Mouse (Mus musculus): ENCODE results near the gene Clgn.

Gene Clgn

GRCm38 (mm10) chr8:83389316-83390005, at the start of gene Clgn:
Gene Clgn (plus strand): TSS chr8:83389867.
- peak; percentile 75 for DNase-seq

GRCm38 (mm10) chr8:83342076-83342475, 47.6 kb upstream of the Clgn start:
- DNase-seq = no peak

GRCm38 (mm10) chr8:83342693-83343092, 47.0 kb upstream of the Clgn start:
- DNase-seq = no peak

- DNase-seq = no peak
Observed at GRCm38 (mm10) chr8:83348263-83348662, 41.4 kb upstream of the Clgn start, which contains the start of gene Mgat4d. Gene Mgat4d (plus strand): TSS chr8:83348471.

- no peak for DNase-seq
Observed at GRCm38 (mm10) chr8:83351315-83351714, 38.4 kb upstream of the Clgn start.

- DNase-seq = no peak
Observed at GRCm38 (mm10) chr8:83363156-83363769, 26.4 kb upstream of the Clgn start.

- DNase-seq = no peak
Observed at GRCm38 (mm10) chr8:83377231-83377630, 12.4 kb upstream of the Clgn start.

- no peak for DNase-seq
Observed at GRCm38 (mm10) chr8:83380141-83380540, 9.5 kb upstream of the Clgn start.

- DNase-seq = no peak
Observed at GRCm38 (mm10) chr8:83381016-83381415, 8.7 kb upstream of the Clgn start.

GRCm38 (mm10) chr8:83382850-83383249, 6.8 kb upstream of the Clgn start:
- no peak for DNase-seq

GRCm38 (mm10) chr8:83390006-83390701, 487 bp downstream of the Clgn start:
- no peak for DNase-seq

GRCm38 (mm10) chr8:83392521-83392920, 2.9 kb downstream of the Clgn start:
- DNase-seq = no peak

GRCm38 (mm10) chr8:83394325-83394724, 4.7 kb downstream of the Clgn start:
- no peak for DNase-seq

GRCm38 (mm10) chr8:83396680-83397079, 7.0 kb downstream of the Clgn start:
- DNase-seq = no peak

GRCm38 (mm10) chr8:83397726-83398125, 8.1 kb downstream of the Clgn start:
- no peak for DNase-seq

- no peak for DNase-seq
Observed at GRCm38 (mm10) chr8:83405548-83405947, 15.9 kb downstream of the Clgn start.

- no peak for DNase-seq
Observed at GRCm38 (mm10) chr8:83406836-83407235, 17.2 kb downstream of the Clgn start.

GRCm38 (mm10) chr8:83408496-83408895, 18.8 kb downstream of the Clgn start:
- no peak for DNase-seq

GRCm38 (mm10) chr8:83416878-83417277, 27.2 kb downstream of the Clgn start:
- no peak for DNase-seq

GRCm38 (mm10) chr8:83417970-83418369, 28.3 kb downstream of the Clgn start:
- DNase-seq = no peak

GRCm38 (mm10) chr8:83418805-83419516, 29.3 kb downstream of the Clgn start:
- DNase-seq = no peak

GRCm38 (mm10) chr8:83421354-83421753, 31.7 kb downstream of the Clgn start:
- DNase-seq = no peak

All from layer of hippocampus, adult 9-11 months (tissue).